Mouse (Mus musculus) gastrocnemius, postnatal 36 days (tissue): ENCODE measurements around the gene Mtmr3. TPM values are rescaled to one million over a fixed set of nuclear protein-coding genes. Genes with fewer than 3 reads are reported as not detected.

Source experiments
- DNase-seq, 2 experiments: peaks; one replicate each; pipeline ENCODE4 v3.0.0; 2022
- intact Hi-C: fragments of 180-260 bp; cut with DNase I; formaldehyde crosslinking; loops from one replicate; pipeline ENCODE4 v1.15.1; 2025
- total RNA-seq, 2 experiments: library from RNA; stranded (reverse); gene quantifications; 2 replicates each; pipeline ENCODE4 v1.2.3; 2021

Gene Mtmr3
- total RNA-seq, 2 experiments from 2014 or later: 42.5 to 43.2 TPM

DNA sequence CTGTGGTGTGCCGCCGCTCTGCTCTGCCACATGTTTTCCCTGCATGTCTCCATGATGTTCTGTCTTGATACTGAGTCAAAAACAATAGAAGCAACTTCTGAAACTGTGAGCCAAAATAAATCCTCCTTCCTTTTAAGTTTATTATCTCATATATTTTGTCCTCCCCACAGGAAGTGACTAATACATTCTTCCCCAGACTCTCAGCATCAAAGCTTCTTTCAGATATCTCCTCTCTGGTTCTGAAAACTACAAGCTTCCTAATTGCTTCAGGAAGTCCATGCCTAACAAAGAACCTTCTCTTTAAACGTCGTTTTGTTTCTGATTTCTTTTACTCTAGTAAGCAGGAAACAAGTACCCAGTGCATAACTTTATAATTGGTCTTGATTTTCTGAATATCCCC lies 160.2 kb downstream of the Mtmr3 start:
- no peak for DNase-seq
- intact Hi-C loops: loop anchor here (10.0 kb wide), 2 partner anchors 400 to 430 kb away; no protein-coding TSS in a partner anchor

Other genes starting within 250 kb of the Mtmr3 start
- gene Hormad2, start 153.8 kb downstream of the Mtmr3 start, total RNA-seq: not detected
- not detected for gene Gm11032, start 25.2 kb upstream of the Mtmr3 start, total RNA-seq
- 10 to 100 TPM; 13.3 to 16.1 TPM for gene Ascc2, start 42.9 kb upstream of the Mtmr3 start, total RNA-seq
- gene Uqcr10, start 109.5 kb upstream of the Mtmr3 start, total RNA-seq: 1,000 to 10,000 TPM in 1 of 2 experiments, 100 to 1,000 TPM in 1; 914 to 1,010 TPM
- gene Zmat5, start 109.8 kb upstream of the Mtmr3 start, total RNA-seq: 10 to 100 TPM; 20.7 to 22.9 TPM
- gene Cabp7, start 151.9 kb upstream of the Mtmr3 start, total RNA-seq: under 1 TPM; 0.33 to 0.74 TPM